Mouse (Mus musculus) olfactory bulb, adult 2 months (tissue): Measurements from ENCODE around the gene Saal1.

Source experiments
- CTCF ChIP-seq: fragments of 200-500 bp; IDR thresholded peaks from 2 replicates; pipeline ENCODE4 v1.5.1; 2012; ENCODE audit warnings: low read depth, mild to moderate bottlenecking, low read length, moderate library complexity; ENCODE audit not compliant: insufficient read depth
- POLR2A ChIP-seq: fragments of 200-500 bp; IDR thresholded peaks from 2 replicates; pipeline ENCODE4 v1.6.1; 2012; ENCODE audit warnings: mild to moderate bottlenecking, low read depth, low read length, moderate library complexity; ENCODE audit not compliant: insufficient read depth

DNA sequence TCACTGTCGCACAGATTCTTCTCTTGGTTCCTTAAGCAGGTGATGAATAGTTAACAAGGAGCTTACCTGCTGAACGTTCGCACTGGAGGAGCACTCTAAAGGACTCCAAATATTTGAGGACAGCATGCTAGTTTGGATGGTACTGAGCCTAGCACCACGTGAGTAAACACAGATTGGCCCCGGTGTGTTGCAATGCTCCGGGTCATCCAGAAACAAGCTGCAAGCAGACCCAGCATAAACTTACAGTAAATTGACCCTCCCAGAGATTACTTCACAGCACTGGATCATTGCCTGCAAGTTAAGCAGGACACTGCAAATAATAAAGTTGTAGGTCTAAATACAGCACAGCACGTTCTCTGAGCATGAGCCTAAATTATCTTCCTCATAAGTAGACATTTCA is 9.0 kb upstream of the Saal1 start:
- no peak for TF ChIP-seq CTCF
- TF ChIP-seq POLR2A, result no peak
